Mouse (Mus musculus) Muller cell, postnatal 12 days (primary cell): Measurements from ENCODE around the gene Urm1.
"Not testable (repeated sequence)": the region's sequence is repeated elsewhere in the genome, so short reads cannot be mapped to it uniquely, and the experiment has no call there.

Source experiments
- DNase-seq: peaks from one replicate; pipeline ENCODE4 v3.0.0-alpha.2; 2015; ENCODE audit errors: inconsistent ontology term

Gene Urm1

GRCm38 (mm10) chr2:29865125-29865524 lies 45.2 kb downstream of the Urm1 start:
- no peak for DNase-seq

GRCm38 (mm10) chr2:29868949-29869645 lies 49.2 kb downstream of the Urm1 start, which contains the start of gene Cercam:
Gene Cercam (plus strand): TSS chr2:29869164.
- DNase-seq = peak; percentile 92

GRCm38 (mm10) chr2:29869646-29870451 lies 50.0 kb downstream of the Urm1 start:
- peak; percentile 47 for DNase-seq

DNA sequence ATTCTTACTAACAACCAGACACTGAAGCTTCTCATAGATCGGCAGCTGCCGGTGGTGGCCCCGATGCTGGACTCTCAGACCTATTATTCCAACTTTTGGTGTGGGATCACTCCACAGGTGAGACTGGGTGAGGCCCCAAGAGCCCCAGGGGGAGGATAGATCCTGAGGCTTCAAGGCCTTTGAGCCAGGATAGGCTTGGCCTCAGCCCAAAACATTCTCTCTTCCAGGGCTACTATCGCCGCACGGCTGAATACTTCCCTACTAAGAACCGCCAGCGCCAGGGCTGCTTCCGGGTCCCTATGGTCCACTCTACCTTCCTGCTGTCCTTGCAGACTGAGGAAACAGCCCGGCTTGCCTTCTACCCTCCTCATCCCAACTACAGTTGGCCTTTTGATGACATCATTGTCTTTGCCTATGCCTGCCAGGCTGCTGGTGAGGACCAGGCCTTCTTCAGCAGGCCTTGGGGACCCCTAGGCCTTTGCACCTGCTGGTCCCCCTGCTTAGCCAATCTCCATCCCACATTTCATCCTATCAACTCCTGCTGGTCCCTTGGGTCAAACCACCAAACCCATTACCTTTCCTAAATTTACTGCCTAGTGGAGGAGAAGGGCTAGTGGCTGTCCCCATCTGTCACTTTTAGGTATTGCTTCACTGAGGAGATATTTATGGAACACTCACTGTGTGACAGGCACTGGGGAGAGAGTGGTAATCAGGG lies 52.9 kb downstream of the Urm1 start:
- no peak for DNase-seq

DNA sequence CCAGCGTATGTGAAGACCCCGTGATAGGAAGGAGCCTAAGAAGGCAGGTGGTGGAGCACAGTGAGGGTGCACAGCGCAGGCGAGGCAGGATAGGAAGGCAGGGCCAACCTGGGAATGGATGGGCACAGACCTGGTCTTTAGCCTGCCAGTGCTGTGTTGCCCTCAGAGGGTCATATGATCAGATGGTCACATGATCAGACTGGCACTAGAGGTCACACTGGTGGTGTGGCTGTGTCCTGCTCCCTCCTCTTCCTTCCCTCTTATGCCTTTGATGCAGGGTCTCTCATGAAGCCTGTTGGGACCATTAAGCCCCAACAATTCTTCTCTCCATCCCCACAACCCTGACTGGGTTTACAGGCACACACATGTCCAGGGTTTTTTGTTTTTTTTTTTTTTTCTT lies 53.9 kb downstream of the Urm1 start:
- DNase-seq = no peak

DNA sequence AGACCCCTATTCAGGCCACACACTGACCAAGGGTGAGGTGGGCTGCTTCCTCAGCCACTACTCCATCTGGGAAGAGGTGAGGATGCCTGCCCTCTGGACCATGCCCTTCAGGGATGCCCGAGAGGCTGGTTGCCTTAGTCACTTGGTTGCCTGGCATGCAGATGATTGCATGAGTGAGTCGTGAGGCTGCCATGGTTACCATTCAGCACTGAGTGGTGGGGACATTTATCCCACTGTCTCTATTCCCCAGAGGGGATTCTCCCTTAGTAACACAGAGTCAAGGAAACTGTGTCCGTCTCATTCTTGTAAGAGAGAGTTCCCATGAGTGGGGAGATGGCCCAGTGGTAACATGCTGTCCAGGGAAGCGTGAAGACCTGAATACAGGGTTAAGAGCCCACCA lies 58.2 kb downstream of the Urm1 start:
- DNase-seq = peak; percentile 50

GRCm38 (mm10) chr2:29879191-29879590 lies 59.3 kb downstream of the Urm1 start:
- no peak for DNase-seq

DNA sequence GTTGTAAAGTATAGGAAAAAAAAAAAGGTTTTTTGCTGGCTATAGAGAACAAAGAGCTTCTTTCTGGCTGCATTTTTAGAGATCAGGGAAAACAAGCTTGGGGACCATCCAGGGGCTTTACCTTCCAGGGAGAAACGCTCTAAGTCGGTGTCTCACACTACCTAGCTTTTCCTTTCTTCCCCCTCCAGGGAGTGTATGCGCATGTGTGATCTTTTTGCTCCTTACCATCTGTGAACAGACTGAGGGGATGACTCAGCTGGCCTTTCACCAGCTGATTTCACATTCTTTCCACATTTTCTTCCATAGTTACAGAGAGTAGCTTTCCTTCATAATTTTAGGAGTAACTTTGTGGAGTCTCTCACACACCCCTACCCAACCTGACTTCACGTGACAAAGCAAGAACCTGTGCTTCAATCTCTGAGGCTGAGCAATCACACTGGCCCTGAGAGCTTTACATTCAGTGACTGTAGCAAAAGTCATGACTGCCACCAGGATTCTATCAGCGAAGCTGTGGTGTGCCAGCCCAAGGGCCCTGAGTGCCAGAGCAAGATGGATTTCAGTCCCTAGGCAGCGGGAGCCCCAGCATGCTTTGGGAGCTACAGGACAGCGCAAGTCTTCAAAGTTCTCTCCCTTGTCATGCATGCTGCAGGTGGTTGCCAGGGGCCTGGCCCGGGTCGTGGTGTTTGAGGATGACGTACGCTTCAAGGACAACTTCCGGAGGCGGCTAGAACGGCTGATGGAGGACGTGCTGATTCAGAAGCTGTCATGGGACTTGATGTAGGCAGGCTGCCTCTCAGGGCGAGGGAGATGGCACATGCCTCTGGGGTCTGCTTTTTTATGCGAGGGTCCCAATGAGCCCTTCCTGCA lies 60.3 kb downstream of the Urm1 start:
- peak; percentile 54 for DNase-seq

GRCm38 (mm10) chr2:29886659-29887292 lies 66.9 kb downstream of the Urm1 start:
- not testable (repeated sequence) for DNase-seq

DNA sequence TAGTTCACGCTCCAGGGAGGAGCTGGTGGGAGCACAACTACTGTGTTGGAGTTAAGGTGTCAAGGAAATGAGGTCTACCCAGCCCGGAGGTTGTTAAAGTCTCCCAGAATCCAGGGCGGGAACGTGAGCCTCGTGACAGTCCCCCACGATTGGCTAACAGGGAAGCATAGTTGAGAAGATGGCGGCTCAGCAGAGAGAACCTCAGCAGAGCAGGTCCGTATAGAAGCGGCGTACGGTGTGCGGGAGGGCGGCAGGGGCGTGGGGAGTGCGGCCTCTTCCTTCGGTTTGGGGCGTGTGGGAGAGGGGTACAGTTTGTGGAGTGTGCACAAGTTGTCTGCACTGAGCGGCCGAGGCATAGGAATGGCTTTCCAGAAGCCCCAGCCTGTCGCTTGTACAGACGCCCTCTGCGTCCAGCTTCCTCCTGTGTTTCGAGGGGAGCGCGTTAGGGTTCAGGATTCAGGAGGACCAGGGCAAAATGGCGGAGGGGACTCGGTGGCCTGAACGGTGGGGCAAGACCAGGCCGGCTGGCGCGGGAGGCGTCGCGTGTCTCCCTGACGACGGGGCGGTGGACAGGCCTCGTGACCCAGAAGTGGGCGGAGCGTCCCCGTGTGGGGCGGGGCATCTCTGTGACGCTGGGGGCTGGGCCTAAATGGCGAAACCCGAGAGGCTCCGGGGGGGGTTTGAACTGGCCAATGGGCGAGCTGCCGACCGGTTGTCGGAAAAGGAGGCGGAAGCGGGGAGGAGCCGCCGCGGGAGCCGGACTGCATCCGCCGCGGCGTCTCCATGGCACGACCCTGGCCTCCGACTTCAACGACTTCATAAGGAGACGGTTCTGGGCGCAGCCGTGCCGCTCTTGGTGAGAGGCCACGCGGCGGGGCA lies 69.4 kb downstream of the Urm1 start, which contains the start of gene Odf2:
Odf2 (plus strand) TSS at position 156 of the 879 bp plus-strand sequence.
- peak; percentile 100 for DNase-seq

DNA sequence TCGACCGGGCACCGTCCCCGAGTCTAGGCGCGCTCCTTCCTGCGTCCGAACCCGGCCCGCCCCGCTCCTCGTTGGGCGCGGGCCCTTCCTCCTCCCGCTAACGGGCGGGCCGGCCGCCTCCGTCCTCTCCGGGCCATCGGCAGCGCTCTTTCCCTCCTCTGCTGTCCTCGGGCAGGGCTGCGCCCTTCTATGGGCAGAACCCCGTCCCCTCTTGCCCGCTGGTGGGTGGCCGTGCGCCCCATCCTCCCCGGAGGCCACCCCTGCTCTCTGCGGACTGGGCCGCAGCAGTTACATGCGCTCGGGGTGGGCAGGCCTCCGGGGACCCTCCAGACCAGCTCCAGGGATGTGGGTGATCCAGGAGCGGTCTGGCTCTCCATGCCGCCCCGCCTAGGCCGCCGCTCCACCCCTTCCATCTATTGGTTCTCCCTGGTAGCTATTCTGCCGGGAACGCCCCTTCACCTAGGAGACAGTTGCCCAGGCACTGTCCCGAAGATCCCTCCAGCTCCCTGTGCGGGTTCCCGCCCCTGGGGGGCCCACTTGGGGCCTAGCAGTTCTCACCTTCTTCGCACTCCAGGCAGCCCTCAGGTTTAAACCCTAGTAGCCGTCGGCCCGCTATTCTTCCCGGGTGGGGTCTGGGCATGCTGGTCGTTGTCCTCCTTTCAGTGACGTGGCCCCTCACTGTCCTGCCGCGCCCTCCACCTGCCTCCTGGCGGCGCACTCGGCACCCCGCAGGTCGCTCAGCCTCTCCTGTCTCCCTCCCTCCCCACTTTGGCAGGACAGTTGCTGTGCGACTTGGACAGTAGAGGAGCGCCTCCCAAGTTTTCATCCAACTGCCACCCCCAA lies 70.3 kb downstream of the Urm1 start:
- peak; percentile 95 for DNase-seq

- no peak for DNase-seq
Measured at GRCm38 (mm10) chr2:29891773-29892172, 71.9 kb downstream of the Urm1 start.
